Mouse (Mus musculus) lung, embryonic 14.5 days (tissue): ENCODE data around the gene Trim61. TPM values are rescaled to one million over a fixed set of nuclear protein-coding genes. Genes with fewer than 3 reads are reported as not detected.
"Not testable (repeated sequence)": the region's sequence is repeated elsewhere in the genome, so short reads cannot be mapped to it uniquely, and the experiment has no call there.

ENCODE experiments used
- ATAC-seq: fragments of 200-750 bp; cut with Nextera tagmentation; 2 replicates; pipeline ENCODE4 v1.8.0; 2017; ENCODE audit warnings: mild to moderate bottlenecking, moderate TSS enrichment, moderate library complexity; ENCODE audit not compliant: insufficient read depth
- DNase-seq: peaks from one replicate; pipeline ENCODE4 v3.0.0-alpha.2; 2015
- H3K27ac ChIP-seq: fragments of 300-500 bp; sonication (generic); 2 replicates; pipeline ENCODE4 v1.5.1; 2014; ENCODE audit warnings: low read depth, mild to moderate bottlenecking, moderate library complexity
- H3K27me3 ChIP-seq: fragments of 300-500 bp; sonication (generic); 2 replicates; pipeline ENCODE4 v1.6.1; 2014; ENCODE audit warnings: low read length, control low read depth; ENCODE audit not compliant: insufficient read depth
- H3K36me3 ChIP-seq: fragments of 300-500 bp; sonication (generic); 2 replicates; pipeline ENCODE4 v1.6.1; 2014; ENCODE audit warnings: control low read depth; ENCODE audit not compliant: insufficient read depth
- H3K4me1 ChIP-seq: fragments of 300-500 bp; sonication (generic); 2 replicates; pipeline ENCODE4 v1.6.1; 2014; ENCODE audit warnings: antibody characterized with exemption, control low read depth; ENCODE audit not compliant: insufficient read depth
- H3K4me2 ChIP-seq: fragments of 300-500 bp; sonication (generic); 2 replicates; pipeline ENCODE4 v1.6.1; 2014; ENCODE audit warnings: mild to moderate bottlenecking
- H3K4me3 ChIP-seq: fragments of 300-500 bp; sonication (generic); 2 replicates; pipeline ENCODE4 v1.5.1; 2014; ENCODE audit warnings: low read depth, low read length
- H3K9ac ChIP-seq: fragments of 300-500 bp; sonication (generic); 2 replicates; pipeline ENCODE4 v1.6.1; 2014
- H3K9me3 ChIP-seq: fragments of 300-500 bp; sonication (generic); 2 replicates; pipeline ENCODE4 v1.6.1; 2016; ENCODE audit warnings: low read depth, low read length, control low read depth
- CTCF ChIP-seq: IDR thresholded peaks from 2 replicates; pipeline ENCODE4 v1.5.1; 2016; ENCODE audit warnings: antibody characterized with exemption, low read depth
- WGBS: fragments of 180-500 bp; shearing (Covaris S2); extraction: QIAGEN DNeasy Blood & Tissue Kit; methylation state at CpG from one replicate; pipeline ENCODE4 v1.1.7; 2014; 5-methylcytosine and 5-hydroxymethylcytosine counted together
- polyA plus RNA-seq: library from polyadenylated mRNA; unstranded; fragments of >200 nt; fragmentation: Nextera tagmentation; extraction: Ambion mirVana; gene quantifications from 2 replicates; pipeline ENCODE4 v1.2.1, GENCODE M21; 2014

Gene Trim61
- polyA plus RNA-seq, 1 experiment from 2014 or later = not detected

DNA sequence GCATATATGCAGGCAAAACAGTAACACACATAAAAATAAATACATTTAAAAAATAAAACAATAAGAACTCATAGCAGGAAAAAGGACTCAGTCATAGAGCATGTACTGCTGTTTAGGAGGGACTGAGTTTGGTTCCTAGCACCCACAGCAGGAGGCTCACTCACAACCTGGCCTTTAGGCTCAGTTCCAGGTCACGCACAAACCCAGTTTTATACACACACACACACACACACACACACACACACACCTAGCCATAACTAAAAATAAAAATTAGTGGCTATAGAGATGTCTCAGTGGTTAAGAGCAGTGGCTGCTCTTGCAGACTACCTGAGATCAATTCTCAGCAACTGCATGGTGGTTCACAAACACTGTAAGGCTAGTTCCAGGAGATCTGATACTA, 13.8 kb upstream of the Trim61 start:
- 100% methylated on average over 1 of the region's 1 CpGs for WGBS
- no peaks in the 10 kb centered on the region for H3K27me3 ChIP-seq
- no peak overlapping the region for H3K9ac ChIP-seq
- no peak overlapping the region for H3K4me3 ChIP-seq
- H3K4me1 ChIP-seq = no peaks in the 10 kb centered on the region
- H3K9me3 ChIP-seq = no peaks in the 10 kb centered on the region
- DNase-seq = no peak
- no peaks in the 10 kb centered on the region for H3K36me3 ChIP-seq
- H3K27ac ChIP-seq = no peak overlapping the region
- no peak overlapping the region for H3K4me2 ChIP-seq
- no peak for ATAC-seq
- TF ChIP-seq CTCF = no peak

DNA sequence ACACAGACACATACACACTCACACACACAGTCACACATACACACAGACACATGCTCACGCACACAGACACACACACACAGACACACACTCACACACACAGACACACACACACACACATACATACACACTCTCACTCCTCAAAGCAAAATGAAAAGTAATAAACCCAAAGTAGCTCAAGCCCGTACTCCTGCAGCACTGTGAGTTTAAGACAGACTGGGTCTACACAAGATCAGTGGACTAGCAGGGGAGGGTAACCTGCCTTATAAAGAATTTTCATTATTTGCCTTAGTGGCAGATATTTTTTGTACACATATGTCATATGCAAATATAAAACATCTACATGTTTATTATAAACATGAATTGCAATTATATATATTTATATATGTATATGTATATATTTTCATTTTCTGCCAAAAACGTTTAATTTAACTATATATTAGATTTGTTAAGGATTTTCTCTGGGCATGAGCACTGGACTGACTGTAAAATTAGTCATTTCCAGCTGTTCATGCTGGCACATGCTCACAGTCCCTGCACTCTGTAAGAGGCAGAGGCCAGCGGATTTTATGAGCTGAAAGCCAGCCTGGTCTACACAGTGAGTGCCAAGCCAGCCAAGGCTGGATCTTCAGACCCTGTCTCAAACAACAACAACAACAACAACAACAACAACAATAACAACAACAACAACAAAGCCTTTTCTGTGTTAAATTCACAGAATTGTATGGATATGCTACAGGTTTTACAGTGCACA, 12.6 kb upstream of the Trim61 start:
- ATAC-seq = peak; percentile 66; the same call in 1 of the 2 replicates
- H3K36me3 ChIP-seq = no peaks in the 10 kb centered on the region

DNA sequence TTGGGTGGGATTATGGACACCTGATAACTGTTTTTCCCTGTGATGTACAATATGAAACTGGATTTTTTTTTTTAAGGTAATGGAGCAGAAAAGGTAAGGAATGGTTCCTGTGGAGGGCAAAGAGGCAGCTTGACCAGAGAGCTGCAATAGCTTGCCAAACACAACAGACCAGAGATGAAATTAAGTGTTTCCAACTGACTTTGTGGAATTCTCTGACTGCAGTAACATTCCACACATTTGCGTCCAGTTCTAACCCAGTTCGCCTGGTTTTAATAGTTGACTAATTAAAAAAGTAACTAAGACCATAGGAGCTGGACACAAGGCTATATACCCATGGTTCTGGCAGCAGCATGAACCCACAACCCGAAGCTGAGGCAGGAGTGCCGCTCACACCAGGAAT, 11.5 kb upstream of the Trim61 start:
- 82% methylated on average over 4 of the region's 4 CpGs for WGBS
- Histone ChIP-seq H3K9ac (no peak overlapping the region), H3K4me2 (no peak overlapping the region), H3K4me3 (no peak overlapping the region), H3K9me3 (no peaks in the 10 kb centered on the region), H3K27ac (no peak overlapping the region), H3K36me3 (no peaks in the 10 kb centered on the region), H3K4me1 (no peaks in the 10 kb centered on the region), H3K27me3 (no peaks in the 10 kb centered on the region)
- no peak for DNase-seq
- TF ChIP-seq CTCF = no peak
- no peak for ATAC-seq

More for the DNA sequence above, 12.6 kb upstream of the Trim61 start:
- peak; percentile 21 for DNase-seq
- Histone ChIP-seq H3K4me1 (no peaks in the 10 kb centered on the region), H3K27me3 (no peaks in the 10 kb centered on the region), H3K4me3 (no peak overlapping the region), H3K9ac (no peak overlapping the region), H3K27ac (no peak overlapping the region), H3K9me3 (no peaks in the 10 kb centered on the region), H3K4me2 (no peak overlapping the region)
- WGBS = 67% methylated on average over 4 of the region's 4 CpGs
- no peak for TF ChIP-seq CTCF

DNA sequence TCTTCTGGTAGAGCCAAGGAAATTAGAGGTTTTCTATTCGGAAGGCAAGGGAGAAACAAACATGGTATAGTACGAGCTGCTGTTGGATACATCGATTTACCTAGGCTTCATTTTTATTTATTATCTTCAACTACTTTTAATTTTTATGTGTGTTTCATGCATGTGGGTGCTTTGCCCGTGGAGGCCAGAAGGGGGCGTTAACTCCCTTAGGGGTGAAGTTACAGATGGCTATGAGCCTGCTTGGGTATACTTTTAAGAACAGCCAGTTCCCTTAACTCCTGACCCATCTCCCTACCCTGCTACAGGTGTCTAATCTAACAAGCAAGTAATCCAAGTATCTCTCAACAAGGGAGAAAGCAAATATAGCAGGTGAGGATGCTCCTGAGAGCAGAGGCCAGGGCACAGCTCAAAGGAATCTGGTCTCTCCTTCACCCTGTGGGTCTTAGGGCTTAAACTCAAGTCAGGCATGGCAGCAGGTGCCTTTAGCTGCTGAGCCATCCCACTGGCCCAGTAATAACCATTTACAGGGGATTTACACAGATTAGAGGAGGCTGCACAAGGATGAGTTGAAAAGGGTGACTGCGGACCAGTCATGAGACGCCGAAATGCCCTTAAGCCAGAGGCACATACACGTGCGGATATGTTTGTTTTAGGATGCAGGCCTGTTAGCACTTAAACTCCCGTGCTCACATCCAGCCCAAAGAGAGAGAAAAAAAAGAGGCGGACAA, 10.8 kb upstream of the Trim61 start:
- H3K9me3 ChIP-seq = no peaks in the 10 kb centered on the region
- no peak overlapping the region for H3K4me2 ChIP-seq
- no peak overlapping the region for H3K9ac ChIP-seq
- H3K27me3 ChIP-seq = no peaks in the 10 kb centered on the region
- TF ChIP-seq CTCF = no peak
- no peak overlapping the region for H3K4me3 ChIP-seq
- no peaks in the 10 kb centered on the region for H3K36me3 ChIP-seq
- DNase-seq (no peak), ATAC-seq (no peak)
- no peaks in the 10 kb centered on the region for H3K4me1 ChIP-seq
- no peak overlapping the region for H3K27ac ChIP-seq
- WGBS = 73% methylated on average over 12 of the region's 12 CpGs

DNA sequence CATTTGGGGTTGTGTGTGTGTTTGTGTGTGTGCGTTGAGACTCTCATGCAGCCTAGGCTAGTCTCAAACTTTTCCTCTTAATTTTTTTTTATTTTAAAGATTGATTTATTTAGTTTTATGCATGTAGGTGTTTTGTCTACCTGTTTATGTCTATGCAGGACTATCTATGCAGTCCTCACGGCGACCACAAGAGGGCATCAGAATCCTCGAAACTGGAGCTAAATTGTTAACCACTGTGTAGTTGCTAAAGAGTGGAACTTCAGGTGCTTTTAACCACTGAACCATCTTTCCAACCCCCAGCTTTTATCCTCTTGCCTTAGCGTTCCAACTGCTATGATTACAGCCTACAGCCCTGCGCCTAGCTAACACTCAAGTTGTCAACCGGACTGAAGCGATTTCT, 4.2 kb upstream of the Trim61 start:
- Histone ChIP-seq H3K4me3 (no peak overlapping the region), H3K4me2 (no peak overlapping the region), H3K9me3 (no peaks in the 10 kb centered on the region), H3K27ac (no peak overlapping the region), H3K4me1 (no peaks in the 10 kb centered on the region), H3K9ac (no peak overlapping the region), H3K36me3 (no peaks in the 10 kb centered on the region), H3K27me3 (no peaks in the 10 kb centered on the region)
- ATAC-seq (no peak; the same call in 1 of the 2 replicates), DNase-seq (peak; percentile 70)
- WGBS = 48% methylated on average over 8 of the region's 8 CpGs
- peak; percentile 77 for TF ChIP-seq CTCF

DNA sequence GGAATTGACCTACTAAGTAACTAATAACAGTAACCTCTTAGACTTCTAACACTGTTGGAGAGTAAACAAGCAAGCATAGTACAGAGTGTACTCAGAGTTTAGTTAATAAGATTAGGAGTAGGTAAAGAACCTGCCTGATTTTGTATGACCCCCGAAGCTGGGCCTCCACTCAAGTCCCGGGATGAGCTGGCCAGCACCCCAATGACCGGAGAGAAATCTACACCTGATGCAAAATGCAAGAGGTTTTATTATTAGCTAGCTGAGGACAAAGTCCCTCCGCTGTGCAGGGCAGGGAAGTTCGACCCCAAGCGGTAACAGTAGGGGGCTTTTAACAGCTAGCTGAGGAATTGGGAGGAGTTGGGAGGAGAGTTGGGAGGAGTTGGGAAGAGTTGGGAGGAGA, 10.7 kb downstream of the Trim61 start:
- 75% methylated on average over 6 of the region's 6 CpGs for WGBS
- ATAC-seq, H3K4me1 ChIP-seq, DNase-seq, H3K27me3 ChIP-seq, H3K9me3 ChIP-seq, H3K36me3 ChIP-seq, H3K4me3 ChIP-seq, H3K27ac ChIP-seq, H3K4me2 ChIP-seq, H3K9ac ChIP-seq: not testable (repeated sequence)

DNA sequence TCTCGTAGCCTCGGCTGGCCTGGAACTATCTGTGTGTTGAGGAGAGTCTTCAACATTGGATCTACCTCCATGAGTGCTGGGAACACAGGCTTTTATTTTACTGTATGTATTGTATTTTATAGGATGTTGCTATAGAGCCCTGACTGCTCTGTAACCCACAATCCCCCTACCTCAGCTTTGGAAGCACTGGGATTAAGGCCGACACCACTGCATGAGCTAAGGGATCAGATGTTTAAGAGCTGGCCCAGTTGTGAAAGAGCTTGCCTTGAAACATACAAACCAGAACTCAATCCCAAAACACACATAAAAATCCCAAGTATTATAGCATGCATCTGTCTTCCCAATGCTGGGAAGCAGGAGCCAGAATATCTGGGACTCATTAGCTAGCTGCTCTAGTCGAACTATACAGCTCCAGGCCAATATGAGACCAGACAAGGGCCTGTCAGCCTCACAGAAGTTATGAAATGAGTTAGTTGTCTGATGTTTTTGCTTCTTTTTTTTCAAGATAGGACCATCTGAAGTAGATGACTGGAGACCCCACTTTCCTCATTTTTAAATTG, 19.4 kb downstream of the Trim61 start:
- Histone ChIP-seq H3K4me3 (no peak overlapping the region), H3K9me3 (no peaks in the 10 kb centered on the region), H3K36me3 (no peaks in the 10 kb centered on the region), H3K27me3 (no peaks in the 10 kb centered on the region), H3K27ac (no peak overlapping the region), H3K9ac (no peak overlapping the region), H3K4me1 (no peaks in the 10 kb centered on the region), H3K4me2 (no peak overlapping the region)
- no peak for ATAC-seq
- no peak for TF ChIP-seq CTCF
- 80% methylated on average over 4 of the region's 4 CpGs for WGBS
- DNase-seq = no peak
